Mouse (Mus musculus): ENCODE results near the gene E130208F15Rik. TPM values are rescaled to one million over a fixed set of nuclear protein-coding genes. Genes with fewer than 3 reads are reported as not detected.

Gene E130208F15Rik
- total RNA-seq, 2 experiments from 2014 or later = 0.30 to 0.43 TPM

Other genes with a start within 250 kb of the E130208F15Rik start
- gene Zfp82, start 248.8 kb upstream of the E130208F15Rik start, total RNA-seq (2021) = 1 to 10 TPM; 4.7 to 4.9 TPM
- under 1 TPM in 1 of 2 experiments, not detected in 1; 0.64 TPM for gene Gm26920, start 231.3 kb upstream of the E130208F15Rik start, total RNA-seq (2021)
- gene Zfp566, start 231.2 kb upstream of the E130208F15Rik start, total RNA-seq (2021) = 1 to 10 TPM; 5.9 to 8.7 TPM
- 10 to 100 TPM; 75.7 to 78.3 TPM for gene Zfp260, start 227.0 kb upstream of the E130208F15Rik start, total RNA-seq (2021)
- gene Zfp382, start 199.8 kb upstream of the E130208F15Rik start, total RNA-seq (2021) = 10 to 100 TPM; 29.8 to 34.3 TPM
- gene Zfp146, start 152.0 kb upstream of the E130208F15Rik start, total RNA-seq (2021) = 10 to 100 TPM; 48.3 to 53.7 TPM
- 1 to 10 TPM; 3.1 to 4.6 TPM for gene Cox7a1, start 137.6 kb upstream of the E130208F15Rik start, total RNA-seq (2021)
- gene Capns1, start 122.9 kb upstream of the E130208F15Rik start, total RNA-seq (2021) = 100 to 1,000 TPM; 205 to 227 TPM
- 10 to 100 TPM; 55.1 to 59.8 TPM for gene Polr2i, start 89.8 kb upstream of the E130208F15Rik start, total RNA-seq (2021)
- 100 to 1,000 TPM; 128 to 131 TPM for gene Tbcb, start 89.5 kb upstream of the E130208F15Rik start, total RNA-seq (2021)
- gene Ovol3, start 86.0 kb upstream of the E130208F15Rik start, total RNA-seq (2021) = not detected
- under 1 TPM in 1 of 2 experiments, not detected in 1; 0.33 TPM for gene Thap8, start 41.6 kb upstream of the E130208F15Rik start, total RNA-seq (2021)
- 1 to 10 TPM in 1 of 2 experiments, under 1 TPM in 1; 0.77 to 1.6 TPM for gene Wdr62, start 41.3 kb upstream of the E130208F15Rik start, total RNA-seq (2021)
- gene Clip3, start 30.0 kb upstream of the E130208F15Rik start, total RNA-seq (2021) = 100 to 1,000 TPM; 461 to 466 TPM
- 10 to 100 TPM; 55.2 to 63.0 TPM for gene Alkbh6, start 13.0 kb upstream of the E130208F15Rik start, total RNA-seq (2021)
- 10 to 100 TPM; 10.5 to 10.9 TPM for gene Syne4, start 6.9 kb upstream of the E130208F15Rik start, total RNA-seq (2021)
- 1 to 10 TPM; 6.3 to 6.6 TPM for gene Sdhaf1, start 2.2 kb downstream of the E130208F15Rik start, total RNA-seq (2021)
- gene Lrfn3, start 41.0 kb downstream of the E130208F15Rik start, total RNA-seq (2021) = 10 to 100 TPM; 29.9 to 32.6 TPM
- 10 to 100 TPM; 29.7 to 34.3 TPM for gene Tyrobp, start 92.0 kb downstream of the E130208F15Rik start, total RNA-seq (2021)
- under 1 TPM in 1 of 2 experiments, not detected in 1; 0.99 TPM for gene Hcst, start 98.1 kb downstream of the E130208F15Rik start, total RNA-seq (2021)
- 1 to 10 TPM; 3.0 to 4.2 TPM for gene Nfkbid, start 100.0 kb downstream of the E130208F15Rik start, total RNA-seq (2021)
- gene Aplp1, start 123.8 kb downstream of the E130208F15Rik start, total RNA-seq (2021) = 1,000 to 10,000 TPM; 1,425 to 1,440 TPM
- gene Kirrel2, start 135.9 kb downstream of the E130208F15Rik start, total RNA-seq (2021) = 10 to 100 TPM; 11.9 to 17.4 TPM
- 1 to 10 TPM in 1 of 2 experiments, under 1 TPM in 1; 0.96 to 1.8 TPM for gene Nphs1, start 136.6 kb downstream of the E130208F15Rik start, total RNA-seq (2021)
- gene Prodh2, start 171.9 kb downstream of the E130208F15Rik start, total RNA-seq (2021) = not detected
- gene Arhgap33, start 213.3 kb downstream of the E130208F15Rik start, total RNA-seq (2021) = 100 to 1,000 TPM in 1 of 2 experiments, 10 to 100 TPM in 1; 97.4 to 108 TPM
- 1 to 10 TPM; 2.6 to 2.9 TPM for gene Hspb6, start 230.4 kb downstream of the E130208F15Rik start, total RNA-seq (2021)
- 1 to 10 TPM; 4.4 to 5.2 TPM for gene Proser3, start 230.6 kb downstream of the E130208F15Rik start, total RNA-seq (2021)
- gene Lin37, start 238.1 kb downstream of the E130208F15Rik start, total RNA-seq (2021) = 10 to 100 TPM; 40.8 to 43.2 TPM
- gene U2af1l4, start 241.6 kb downstream of the E130208F15Rik start, total RNA-seq (2021) = 10 to 100 TPM; 74.6 to 75.2 TPM
- 1 to 10 TPM; 9.1 to 9.2 TPM for gene Gm49396, start 241.6 kb downstream of the E130208F15Rik start, total RNA-seq (2021)
- gene Psenen, start 241.9 kb downstream of the E130208F15Rik start, total RNA-seq (2021) = 10 to 100 TPM; 89.3 to 91.7 TPM
- gene Igflr1, start 243.7 kb downstream of the E130208F15Rik start, total RNA-seq (2021) = 1 to 10 TPM; 4.9 to 6.4 TPM